Mouse (Mus musculus) intestine, embryonic 14.5 days (tissue): ENCODE data around the gene Dennd1a. TPM values are rescaled to one million over a fixed set of nuclear protein-coding genes. Genes with fewer than 3 reads are reported as not detected.

Experiments used
- ATAC-seq: fragments of 200-750 bp; cut with Nextera tagmentation; replicated peaks from 2 replicates; pipeline ENCODE4 v1.8.0; 2017; ENCODE audit warnings: low read depth, moderate number of reproducible peaks, moderate TSS enrichment, moderate library complexity; ENCODE audit not compliant: low FRiP score, low TSS enrichment
- DNase-seq: peaks from one replicate; pipeline ENCODE4 v3.0.0-alpha.2; 2018; ENCODE audit warnings: low spot score
- H3K27ac ChIP-seq: fragments of 300-500 bp; sonication (generic); 2 replicates; pipeline ENCODE4 v1.5.1; 2014; ENCODE audit warnings: low read depth, mild to moderate bottlenecking, control low read depth
- H3K27me3 ChIP-seq: fragments of 300-500 bp; sonication (generic); replicated peaks from 2 replicates; pipeline ENCODE4 v1.6.1; 2014; ENCODE audit warnings: low read length, control low read depth; ENCODE audit not compliant: control insufficient read depth, insufficient read depth
- H3K36me3 ChIP-seq: fragments of 300-500 bp; sonication (generic); 2 replicates; pipeline ENCODE4 v1.6.1; 2014; ENCODE audit warnings: low read length, control low read depth; ENCODE audit not compliant: control insufficient read depth, insufficient read depth
- H3K4me1 ChIP-seq: fragments of 300-500 bp; sonication (generic); replicated peaks from 2 replicates; pipeline ENCODE4 v1.6.1; 2014; ENCODE audit warnings: low read length, control low read depth, mixed read lengths; ENCODE audit not compliant: control insufficient read depth, insufficient read depth
- H3K4me2 ChIP-seq: fragments of 300-500 bp; sonication (generic); 2 replicates; pipeline ENCODE4 v1.6.1; 2014; ENCODE audit warnings: low read length
- H3K4me3 ChIP-seq: fragments of 300-500 bp; sonication (generic); 2 replicates; pipeline ENCODE4 v1.5.1; 2014; ENCODE audit warnings: low read depth, low read length, control low read depth, mixed read lengths
- H3K9ac ChIP-seq: fragments of 300-500 bp; sonication (generic); 2 replicates; pipeline ENCODE4 v1.6.1; 2014; ENCODE audit warnings: mild to moderate bottlenecking, low read length
- H3K9me3 ChIP-seq: fragments of 300-500 bp; sonication (generic); 2 replicates; pipeline ENCODE4 v1.6.1; 2016; ENCODE audit warnings: low read length, control low read depth; ENCODE audit not compliant: control insufficient read depth
- WGBS: fragments of 180-500 bp; shearing (Covaris S2); extraction: QIAGEN DNeasy Blood & Tissue Kit; methylation state at CpG from one replicate; pipeline ENCODE4 v1.1.7; 2014; 5-methylcytosine and 5-hydroxymethylcytosine counted together
- polyA plus RNA-seq: library from polyadenylated mRNA; unstranded; fragments of >200 nt; fragmentation: Nextera tagmentation; extraction: Ambion mirVana; gene quantifications from 2 replicates; pipeline ENCODE4 v1.2.1, GENCODE M21; 2014

The Dennd1a gene
- polyA plus RNA-seq, 1 experiment from 2014 or later = 11.6 TPM

DNA sequence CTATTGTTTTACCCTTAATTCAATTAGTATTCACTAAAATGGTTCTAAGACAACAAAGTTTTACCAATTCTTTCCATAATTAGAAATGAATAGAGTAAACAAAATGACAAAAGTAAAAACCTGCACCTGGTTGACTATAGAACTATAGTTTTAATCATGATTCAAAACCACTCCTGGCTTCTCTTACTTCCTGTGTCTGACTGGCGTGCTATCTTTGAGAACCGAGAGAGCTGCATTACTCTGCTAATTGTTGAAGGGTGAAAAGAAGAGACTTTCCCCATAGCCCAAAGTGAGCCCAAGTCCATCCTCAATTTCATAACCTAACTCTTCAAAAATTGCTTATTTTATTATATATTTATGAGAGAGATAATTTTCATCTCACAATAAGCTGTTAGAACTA lies 131.2 kb downstream of the Dennd1a start:
- no peak overlapping the region for H3K4me3 ChIP-seq
- no peaks in the 10 kb centered on the region for H3K27me3 ChIP-seq
- no peak overlapping the region for H3K9ac ChIP-seq
- DNase-seq = no peak
- no peak overlapping the region for H3K27ac ChIP-seq
- H3K4me1 ChIP-seq = no peaks in the 10 kb centered on the region
- ATAC-seq = no peak
- no peak overlapping the region for H3K4me2 ChIP-seq
- H3K36me3 ChIP-seq = no peaks in the 10 kb centered on the region
- H3K9me3 ChIP-seq = no peaks in the 10 kb centered on the region
- 69% methylated on average over 2 of the region's 2 CpGs for WGBS

DNA sequence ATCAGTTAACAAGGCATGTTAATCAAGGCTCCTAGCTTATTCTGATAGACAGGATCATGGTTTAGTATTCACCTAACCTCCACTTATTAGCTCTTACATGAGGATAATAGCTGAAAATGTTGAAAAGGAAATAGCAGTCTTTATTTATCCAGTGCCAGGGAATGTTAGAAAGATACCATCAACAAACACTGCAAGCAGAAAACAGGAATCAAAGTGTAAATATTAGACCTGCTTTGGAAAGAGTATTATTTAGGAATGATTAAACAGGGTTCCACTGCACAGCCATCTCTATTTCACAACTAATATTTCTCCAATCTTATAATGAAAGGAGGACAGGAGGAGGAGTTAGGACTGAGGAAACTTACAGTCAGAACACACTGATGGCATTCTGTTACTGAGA lies 142.4 kb downstream of the Dennd1a start:
- H3K36me3 ChIP-seq = no peaks in the 10 kb centered on the region
- H3K4me1 ChIP-seq = no peaks in the 10 kb centered on the region
- H3K27ac ChIP-seq = no peak overlapping the region
- DNase-seq (no peak), ATAC-seq (no peak)
- H3K9ac ChIP-seq = no peak overlapping the region
- no peaks in the 10 kb centered on the region for H3K27me3 ChIP-seq
- H3K4me3 ChIP-seq = no peak overlapping the region
- H3K9me3 ChIP-seq = no peaks in the 10 kb centered on the region
- H3K4me2 ChIP-seq = no peak overlapping the region

DNA sequence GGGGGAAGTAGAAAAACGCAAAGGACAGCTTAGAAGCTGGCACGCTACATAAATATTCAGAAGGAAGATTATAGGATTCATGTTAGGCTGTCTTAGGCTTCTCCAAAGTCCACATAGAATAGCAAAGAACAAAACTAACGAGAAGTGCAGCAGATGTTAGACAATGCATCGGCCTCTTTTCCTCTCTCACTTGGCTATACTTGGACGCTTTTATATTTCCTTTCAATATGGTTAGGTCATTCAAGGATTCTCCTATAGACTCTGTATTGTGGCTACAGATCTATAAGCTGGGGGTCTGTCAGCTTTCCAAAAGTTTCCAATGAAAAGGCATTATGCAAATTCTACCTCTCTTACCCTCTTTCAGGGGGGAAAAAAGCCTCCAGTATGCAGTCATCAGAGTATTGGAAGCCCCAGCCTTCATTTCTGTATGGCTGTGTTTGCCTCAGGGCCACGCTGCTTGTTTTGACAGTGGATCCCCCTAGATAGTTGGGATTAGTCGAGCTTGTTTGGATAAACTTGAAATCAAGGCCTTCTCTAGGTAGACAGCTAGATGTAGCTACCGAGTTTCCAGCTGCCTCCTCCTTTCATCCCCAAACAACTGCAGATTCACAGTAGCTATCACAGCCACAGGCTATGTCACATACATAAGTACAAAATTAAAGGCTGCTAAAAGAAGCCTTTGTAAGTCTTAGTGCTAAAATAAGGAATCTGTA lies 143.0 kb downstream of the Dennd1a start:
- WGBS = 59% methylated on average over 8 of the region's 8 CpGs
- no peak overlapping the region for H3K4me2 ChIP-seq
- H3K27me3 ChIP-seq = no peaks in the 10 kb centered on the region
- H3K27ac ChIP-seq = no peak overlapping the region
- no peak for ATAC-seq
- H3K9ac ChIP-seq = no peak overlapping the region
- H3K4me3 ChIP-seq = no peak overlapping the region
- no peaks in the 10 kb centered on the region for H3K4me1 ChIP-seq
- no peak for DNase-seq
- H3K9me3 ChIP-seq = no peaks in the 10 kb centered on the region
- no peaks in the 10 kb centered on the region for H3K36me3 ChIP-seq

DNA sequence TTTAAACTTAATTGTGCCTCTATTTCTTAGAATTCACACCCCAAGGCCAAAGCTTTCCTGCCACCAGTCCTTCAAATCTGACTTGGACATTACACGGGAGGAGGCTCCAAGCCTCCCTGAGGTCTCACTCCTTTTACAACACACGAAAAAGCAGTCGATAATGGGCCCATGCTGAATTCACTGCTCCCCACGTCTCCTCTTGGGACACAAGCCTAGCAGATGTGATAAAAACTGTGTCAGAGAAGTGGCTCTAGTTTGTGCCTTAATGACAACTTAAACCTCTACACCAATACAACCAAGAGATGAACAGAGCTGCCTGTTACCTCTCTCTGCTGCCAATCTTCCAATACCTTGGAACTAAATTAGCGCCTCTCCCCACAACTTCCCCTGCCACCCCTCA lies 144.3 kb downstream of the Dennd1a start:
- Histone ChIP-seq H3K9ac (no peak overlapping the region), H3K4me3 (no peak overlapping the region), H3K9me3 (no peaks in the 10 kb centered on the region), H3K4me2 (no peak overlapping the region), H3K27me3 (no peaks in the 10 kb centered on the region), H3K27ac (no peak overlapping the region), H3K36me3 (no peaks in the 10 kb centered on the region), H3K4me1 (no peaks in the 10 kb centered on the region)
- WGBS = 52% methylated on average over 5 of the region's 5 CpGs
- ATAC-seq (no peak), DNase-seq (no peak)

DNA sequence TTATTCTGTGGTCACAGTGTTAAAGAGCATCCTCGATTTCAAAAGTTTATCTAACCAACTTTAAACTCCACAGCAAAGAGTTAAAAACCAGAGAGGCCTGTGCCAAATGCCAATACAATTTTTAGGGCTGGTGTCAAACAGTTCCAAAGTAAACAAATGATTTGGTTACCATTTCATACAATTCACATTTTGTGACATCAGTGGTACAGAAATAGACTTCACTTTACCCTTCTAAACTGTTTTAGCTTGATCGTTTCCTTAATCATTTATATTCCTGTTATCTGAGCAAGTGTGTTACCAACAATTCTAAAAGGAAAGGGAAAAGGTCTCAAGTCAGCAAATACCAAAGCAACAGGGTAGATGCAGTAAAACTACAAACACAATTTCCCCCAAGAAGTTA lies 145.0 kb downstream of the Dennd1a start:
- Histone ChIP-seq H3K27me3 (no peaks in the 10 kb centered on the region), H3K36me3 (no peaks in the 10 kb centered on the region), H3K4me2 (no peak overlapping the region), H3K4me3 (no peak overlapping the region), H3K27ac (no peak overlapping the region), H3K9ac (no peak overlapping the region), H3K9me3 (no peaks in the 10 kb centered on the region), H3K4me1 (no peaks in the 10 kb centered on the region)
- 40% methylated on average over 2 of the region's 2 CpGs for WGBS
- ATAC-seq = no peak
- DNase-seq = no peak

DNA sequence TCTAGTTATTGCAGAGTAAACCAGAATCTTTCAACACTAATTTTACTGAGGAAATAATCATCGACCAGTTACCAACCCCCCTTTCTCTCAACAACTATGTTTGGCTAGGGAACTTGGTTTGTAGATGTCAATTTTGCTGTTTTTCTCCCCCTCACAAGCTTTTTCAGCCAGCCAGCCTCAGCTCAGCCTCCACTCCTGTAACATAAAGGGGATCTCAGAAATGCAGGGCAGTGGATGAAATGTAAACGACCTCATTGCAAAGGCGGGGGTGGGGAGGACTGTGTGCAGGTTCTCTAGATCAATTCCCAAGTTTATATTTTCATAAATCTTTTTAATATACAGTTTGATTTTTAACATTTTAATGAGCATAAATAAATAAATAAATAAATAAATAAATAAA lies 147.7 kb downstream of the Dennd1a start:
- no peak overlapping the region for H3K9ac ChIP-seq
- H3K27ac ChIP-seq = no peak overlapping the region
- H3K4me3 ChIP-seq = no peak overlapping the region
- H3K36me3 ChIP-seq = no peaks in the 10 kb centered on the region
- no peaks in the 10 kb centered on the region for H3K27me3 ChIP-seq
- H3K4me2 ChIP-seq = no peak overlapping the region
- DNase-seq = no peak
- no peaks in the 10 kb centered on the region for H3K9me3 ChIP-seq
- H3K4me1 ChIP-seq = no peaks in the 10 kb centered on the region
- no peak for ATAC-seq
- 56% methylated on average over 3 of the region's 3 CpGs for WGBS

DNA sequence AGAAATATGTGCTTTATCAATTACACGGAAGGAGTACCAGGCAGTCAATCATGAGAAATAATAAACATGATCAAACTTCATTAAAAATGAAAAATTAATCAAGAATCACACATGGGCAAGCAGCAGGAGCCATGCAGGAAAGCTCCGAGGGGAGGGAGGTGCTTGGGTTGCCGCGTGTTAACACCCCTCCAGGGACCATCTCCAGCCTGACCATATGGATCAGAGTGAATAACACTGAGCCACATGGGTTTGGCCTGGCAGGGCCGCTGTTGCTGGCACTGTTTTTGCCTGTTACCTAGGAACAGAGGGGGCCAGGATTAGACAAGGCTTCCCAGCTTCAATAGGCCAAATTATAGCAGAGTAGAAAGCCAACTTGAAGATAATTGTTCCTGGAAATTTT lies 150.1 kb downstream of the Dennd1a start:
- ATAC-seq (no peak), DNase-seq (no peak)
- no peaks in the 10 kb centered on the region for H3K27me3 ChIP-seq
- H3K9ac ChIP-seq = no peak overlapping the region
- H3K4me2 ChIP-seq = no peak overlapping the region
- WGBS = 54% methylated on average over 5 of the region's 5 CpGs
- no peak overlapping the region for H3K4me3 ChIP-seq
- H3K9me3 ChIP-seq = no peaks in the 10 kb centered on the region
- H3K27ac ChIP-seq = no peak overlapping the region
- H3K36me3 ChIP-seq = no peaks in the 10 kb centered on the region
- H3K4me1 ChIP-seq = no peaks in the 10 kb centered on the region

DNA sequence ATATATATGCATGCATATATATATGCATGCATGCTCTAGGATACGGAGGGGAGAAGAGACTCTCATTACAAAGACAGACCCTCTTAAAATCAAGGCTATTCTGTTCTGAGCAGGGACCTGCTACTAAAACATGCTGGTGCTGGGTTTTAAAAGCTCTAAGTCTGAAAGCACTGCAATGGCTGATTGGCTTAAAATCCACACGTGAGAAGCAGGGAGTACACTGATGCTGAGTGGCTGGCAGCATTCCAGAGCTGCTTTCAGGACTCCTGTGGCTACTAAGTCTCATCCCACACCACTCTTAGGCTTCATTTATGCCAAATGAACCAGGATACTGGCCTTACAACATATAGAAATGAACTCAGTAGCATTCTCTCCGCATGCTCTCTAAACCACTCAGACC lies 151.8 kb downstream of the Dennd1a start:
- DNase-seq = no peak
- Histone ChIP-seq H3K27ac (no peak overlapping the region), H3K4me3 (no peak overlapping the region), H3K27me3 (no peaks in the 10 kb centered on the region), H3K36me3 (no peaks in the 10 kb centered on the region), H3K4me2 (no peak overlapping the region), H3K4me1 (no peaks in the 10 kb centered on the region), H3K9ac (no peak overlapping the region), H3K9me3 (no peaks in the 10 kb centered on the region)
- 70% methylated on average over 3 of the region's 3 CpGs for WGBS
- ATAC-seq = no peak

DNA sequence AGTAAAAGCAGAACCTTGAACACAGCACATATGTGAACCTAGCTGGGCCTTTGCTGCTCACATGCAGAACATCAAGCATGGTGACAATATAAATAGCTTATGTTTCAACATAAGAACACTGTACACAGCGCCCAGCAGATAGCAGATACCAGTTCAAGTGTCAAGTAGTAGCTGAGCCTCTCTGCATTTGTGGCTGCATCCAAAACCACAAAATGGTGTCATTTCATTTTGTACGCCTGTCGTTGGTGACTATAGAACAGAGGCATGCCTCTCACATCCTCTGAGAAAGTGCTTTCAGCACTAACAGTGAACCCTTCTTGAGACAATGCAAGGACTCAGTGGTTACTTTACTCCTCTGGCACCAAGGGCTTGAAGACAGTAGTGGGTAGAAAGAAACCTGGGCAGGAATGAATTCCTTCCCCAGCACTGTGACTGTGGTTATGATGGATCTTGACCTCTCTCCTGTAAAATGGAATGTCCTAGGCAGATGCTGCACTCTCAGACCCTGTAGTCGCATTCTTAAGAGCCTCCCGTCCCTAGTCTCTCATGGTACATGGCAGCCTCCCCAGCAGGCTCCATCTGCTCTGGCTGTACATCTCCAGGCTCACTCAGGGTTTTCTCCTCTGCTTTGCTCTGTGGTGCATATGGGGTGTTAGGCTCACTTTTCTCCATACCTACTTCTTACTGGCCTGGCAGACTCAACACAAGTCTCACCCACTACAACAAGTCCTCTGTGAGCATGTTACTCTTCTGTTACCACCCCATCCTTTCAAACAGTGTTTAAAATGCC lies 154.0 kb downstream of the Dennd1a start:
- H3K9ac ChIP-seq = no peak overlapping the region

More for the DNA sequence above, 154.0 kb downstream of the Dennd1a start:
- no peak overlapping the region for H3K27ac ChIP-seq
- 79% methylated on average over 5 of the region's 5 CpGs for WGBS
- H3K27me3 ChIP-seq = no peaks in the 10 kb centered on the region
- H3K36me3 ChIP-seq = no peaks in the 10 kb centered on the region
- no peaks in the 10 kb centered on the region for H3K4me1 ChIP-seq
- H3K4me3 ChIP-seq = no peak overlapping the region
- DNase-seq (no peak), ATAC-seq (no peak)
- H3K4me2 ChIP-seq = no peak overlapping the region
- no peaks in the 10 kb centered on the region for H3K9me3 ChIP-seq
